Mouse (Mus musculus) ZHBTc4 (cell line): Measurements from ENCODE around the gene Wrb.

Experiments
- DNase-seq: peaks from one replicate; pipeline ENCODE4 v3.0.0-alpha.2; 2011; ENCODE audit warnings: low read depth, low spot score

Wrb gene

DNA sequence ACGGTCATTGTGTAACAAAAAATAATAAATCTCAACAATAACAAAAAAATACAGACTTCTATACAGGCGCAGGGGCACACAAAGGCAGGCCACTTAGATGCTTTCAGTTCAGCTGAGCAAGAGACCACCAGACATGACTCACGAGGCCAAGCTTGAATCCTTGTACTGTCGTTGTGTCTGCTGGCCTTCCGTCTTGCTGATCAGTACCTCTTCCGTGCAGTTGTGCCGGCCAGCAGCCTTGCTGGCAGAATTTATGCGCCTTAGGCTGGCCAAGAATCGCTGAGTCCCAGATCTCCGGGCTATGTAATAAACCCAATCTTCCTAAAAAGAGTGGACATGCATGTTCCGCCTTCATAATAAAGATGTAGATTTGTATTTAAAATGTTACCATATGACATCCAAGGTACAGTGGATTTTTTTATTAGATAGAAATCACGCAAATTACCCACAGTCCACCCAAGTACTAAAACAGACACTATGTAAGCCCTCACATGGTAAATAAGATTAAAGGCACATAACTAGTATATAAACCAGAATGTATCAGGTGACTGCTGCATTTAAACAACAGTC, 13.4 kb downstream of the Wrb start:
- peak; percentile 15 for DNase-seq

DNA sequence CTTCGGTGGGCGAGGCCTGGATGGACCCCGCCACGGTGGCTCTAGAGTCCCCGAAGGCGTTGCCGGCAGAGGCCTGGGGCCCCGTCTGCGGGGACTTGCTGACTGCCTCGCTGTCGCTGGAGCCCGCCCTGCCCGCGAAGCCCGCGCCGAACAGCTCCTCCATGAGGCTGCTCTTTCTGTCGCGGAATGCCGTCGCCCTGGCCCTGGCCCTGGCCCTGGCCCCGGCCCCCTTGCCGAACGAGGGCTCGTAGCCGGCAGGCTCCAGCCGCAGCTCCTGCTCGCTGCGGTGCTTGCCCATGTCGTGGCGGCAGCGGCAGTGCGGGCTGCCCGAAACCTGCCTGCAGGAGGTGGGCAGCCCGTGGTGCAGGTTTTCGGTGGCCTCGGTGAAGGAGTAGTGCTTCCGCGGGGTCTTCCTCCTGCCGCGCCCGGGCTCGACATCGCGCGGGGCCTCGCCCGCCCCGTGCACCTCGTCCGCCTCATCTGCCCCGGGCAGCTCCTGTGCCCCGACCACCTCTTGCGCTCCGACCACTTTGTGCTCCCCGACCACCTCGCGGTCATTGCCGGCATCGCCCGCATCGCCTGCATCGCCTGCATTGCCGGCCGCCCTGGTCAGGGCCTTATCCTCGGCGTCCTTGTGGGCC, 14.0 kb downstream of the Wrb start:
- peak; percentile 80 for DNase-seq

DNA sequence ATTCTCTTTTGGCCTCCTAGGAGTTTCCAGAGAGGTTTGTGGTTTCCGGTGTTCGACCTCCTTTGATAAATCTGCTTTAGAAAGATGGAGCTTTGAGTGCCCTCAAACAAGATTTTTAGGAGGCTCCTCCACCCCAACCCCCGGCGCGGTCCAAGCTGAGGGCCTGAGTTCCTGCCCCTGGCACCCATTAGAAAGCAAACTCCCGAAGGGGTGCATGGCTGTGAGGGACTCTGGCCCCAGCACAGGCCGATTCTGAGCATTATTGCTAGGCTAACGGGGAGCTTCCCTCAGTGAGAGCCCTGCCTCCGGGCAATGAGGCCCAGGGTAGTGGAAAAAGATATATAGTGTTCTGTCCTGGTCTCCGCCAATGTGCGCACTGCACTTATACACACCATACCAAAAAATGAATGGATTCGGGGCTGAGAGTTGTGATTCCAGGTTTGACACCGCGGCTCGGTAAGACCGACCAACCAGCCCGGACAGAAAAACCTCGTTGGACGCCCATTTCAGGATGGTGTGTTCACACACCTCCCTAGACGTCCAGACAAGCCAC, 14.7 kb downstream of the Wrb start:
- peak; percentile 46 for DNase-seq

DNA sequence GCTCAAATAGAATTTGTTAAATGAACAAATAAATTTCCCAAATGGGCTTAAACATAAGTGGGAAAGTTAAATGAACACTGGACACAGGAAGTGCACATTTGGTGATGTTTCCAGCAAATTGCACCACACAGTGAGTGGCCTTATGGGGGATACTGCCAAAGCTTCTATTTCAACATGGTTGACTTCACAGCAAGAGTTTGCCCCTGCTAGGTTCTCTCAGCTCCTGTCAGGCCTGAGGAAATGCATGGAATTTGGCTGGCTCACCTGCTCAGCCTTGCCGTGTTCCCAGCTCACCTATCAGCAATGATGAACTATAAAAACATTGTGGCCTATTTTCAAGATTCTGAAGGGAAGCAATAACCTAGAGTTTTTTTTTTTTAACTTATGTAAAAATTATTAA, 15.7 kb downstream of the Wrb start:
- no peak for DNase-seq

DNA sequence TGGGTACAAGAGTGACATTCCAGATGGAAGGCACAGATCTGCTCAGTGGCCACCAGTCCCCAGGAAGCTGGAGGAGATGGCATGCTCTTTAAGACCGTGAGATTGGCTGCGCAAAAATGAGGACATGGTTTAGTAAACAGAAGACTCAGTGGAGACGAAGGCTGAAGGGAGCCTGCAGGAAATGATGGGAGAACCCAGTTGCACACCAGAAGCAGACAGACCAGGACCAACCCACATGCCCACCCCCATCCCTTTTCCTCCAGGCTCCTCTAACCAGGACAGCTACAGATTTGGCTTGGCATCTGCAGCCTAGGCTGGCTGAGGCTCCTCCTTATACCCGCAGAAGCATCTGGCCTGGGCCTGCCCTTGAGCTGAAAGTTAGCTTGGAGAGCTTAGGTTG, 16.1 kb downstream of the Wrb start:
- no peak for DNase-seq

DNA sequence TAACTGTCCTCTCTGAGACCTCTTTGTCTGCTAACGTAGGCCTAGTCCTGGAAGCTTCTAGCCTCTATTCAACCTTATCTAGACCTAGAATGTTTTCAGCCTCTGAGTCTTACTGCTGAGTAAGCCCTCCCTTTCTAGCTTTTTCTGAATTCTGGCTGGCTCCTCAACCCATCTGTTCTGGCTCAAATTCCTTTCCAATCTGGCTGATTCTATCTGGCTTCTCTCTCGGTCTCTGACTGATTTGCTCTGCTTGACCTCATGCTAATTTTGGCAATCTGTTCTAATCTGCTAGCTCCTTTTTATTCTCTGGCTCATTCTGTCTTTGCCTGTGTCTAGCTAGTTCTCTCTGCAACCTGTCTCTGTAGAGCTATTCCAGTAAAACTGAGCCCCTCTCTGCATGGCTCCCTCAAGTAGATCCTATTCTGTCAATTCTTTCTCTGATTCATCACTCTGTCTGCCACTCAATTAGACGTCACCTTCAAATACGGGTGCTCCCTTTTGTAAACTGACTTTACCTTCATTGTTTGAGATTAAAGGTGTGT, 20.6 kb downstream of the Wrb start:
- DNase-seq: no peak

DNA sequence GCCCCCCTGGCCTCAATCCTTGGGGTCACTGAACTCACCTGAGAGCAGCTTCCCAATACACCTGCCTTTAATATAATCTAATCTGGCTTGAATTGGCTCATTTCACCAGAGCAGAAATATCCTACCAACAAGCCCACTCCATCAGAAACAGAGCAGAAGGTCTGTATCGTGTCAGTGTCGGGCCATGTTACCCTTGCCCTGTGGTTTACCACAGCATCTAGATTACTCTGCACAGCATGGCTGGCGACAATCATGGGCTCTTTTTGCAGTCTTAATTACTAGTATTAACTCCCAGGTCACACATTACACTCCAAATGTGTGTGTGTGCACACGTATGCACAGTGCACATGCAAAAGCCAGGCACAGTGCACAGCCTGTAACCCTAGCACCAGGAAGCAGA, 23.6 kb downstream of the Wrb start:
- DNase-seq: no peak

DNA sequence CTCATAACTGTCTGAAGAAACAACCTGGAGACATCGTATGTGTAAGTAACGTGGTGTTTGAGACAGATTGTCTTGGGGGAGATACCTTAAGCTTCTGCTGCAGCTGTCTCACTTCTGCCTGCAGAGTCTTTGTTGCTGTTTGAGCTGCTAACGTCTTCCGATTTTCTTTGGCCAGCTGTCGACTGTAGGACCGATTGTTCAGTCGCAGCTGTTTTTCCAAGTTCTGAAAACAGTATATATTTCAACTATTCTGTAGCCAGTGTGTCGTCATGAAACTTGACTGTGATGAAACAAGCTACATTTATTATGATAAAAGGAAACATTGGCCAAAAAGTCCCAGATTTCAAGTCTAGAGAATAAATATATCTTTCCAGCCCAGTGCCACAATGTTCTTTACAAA, 28.4 kb downstream of the Wrb start:
- DNase-seq: no peak

DNA sequence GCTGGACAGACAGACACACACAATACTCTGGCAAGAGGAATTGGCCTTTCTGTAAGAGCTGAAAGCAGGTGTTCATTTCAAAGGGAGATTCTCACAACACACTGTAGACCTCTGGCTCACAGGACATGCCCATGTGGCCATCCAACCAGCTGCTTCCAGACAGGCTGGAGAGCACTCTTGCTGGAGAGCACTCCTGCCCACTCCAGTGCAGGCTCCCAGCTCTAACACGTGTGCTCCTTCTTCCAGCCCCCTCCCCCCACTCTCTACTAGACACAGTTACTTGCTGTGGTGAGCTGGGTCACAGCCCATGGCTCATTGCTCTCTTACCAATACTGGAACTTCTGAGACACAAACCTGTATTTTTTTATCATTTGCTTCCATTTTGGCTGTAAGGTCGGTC, 30.2 kb downstream of the Wrb start:
- DNase-seq: no peak

DNA sequence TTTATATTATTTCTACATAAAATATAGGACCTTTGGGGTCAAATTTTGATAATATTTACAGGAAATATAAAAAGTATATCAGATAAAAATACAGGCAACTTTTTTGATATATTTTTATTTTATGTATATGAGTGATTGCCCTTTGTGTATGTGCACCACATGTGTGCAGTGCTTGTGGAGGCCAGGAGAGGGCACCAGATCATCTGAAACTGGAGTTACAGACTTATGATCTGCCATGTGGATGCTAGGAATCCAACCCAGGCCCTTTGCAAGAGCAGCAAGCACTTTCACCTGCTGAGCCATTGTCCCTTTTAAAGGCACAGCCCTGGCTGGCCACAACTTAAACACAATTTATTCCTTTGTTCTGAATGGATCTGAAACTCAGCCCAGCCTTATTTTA, 33.9 kb downstream of the Wrb start:
- DNase-seq: peak; percentile 59

DNA sequence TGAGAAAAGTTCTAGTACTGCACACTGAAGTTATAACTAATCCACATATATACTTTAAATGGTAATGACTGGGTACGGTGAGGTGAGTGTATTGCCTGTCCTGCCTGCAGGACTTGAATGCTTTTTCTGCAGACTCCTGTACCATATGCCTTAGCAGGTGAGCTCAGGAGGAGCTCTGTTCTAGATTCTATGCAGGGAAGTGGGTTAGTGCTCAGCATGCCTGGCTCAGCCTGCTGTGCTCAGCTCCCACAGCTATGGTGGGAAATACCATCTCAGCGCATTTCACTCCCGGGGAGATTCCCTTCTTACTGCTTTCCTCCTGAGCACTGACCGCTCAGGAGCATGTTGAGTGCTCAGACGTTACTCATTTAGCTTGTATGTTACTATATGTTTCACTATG, 42.4 kb downstream of the Wrb start:
- DNase-seq: no peak

DNA sequence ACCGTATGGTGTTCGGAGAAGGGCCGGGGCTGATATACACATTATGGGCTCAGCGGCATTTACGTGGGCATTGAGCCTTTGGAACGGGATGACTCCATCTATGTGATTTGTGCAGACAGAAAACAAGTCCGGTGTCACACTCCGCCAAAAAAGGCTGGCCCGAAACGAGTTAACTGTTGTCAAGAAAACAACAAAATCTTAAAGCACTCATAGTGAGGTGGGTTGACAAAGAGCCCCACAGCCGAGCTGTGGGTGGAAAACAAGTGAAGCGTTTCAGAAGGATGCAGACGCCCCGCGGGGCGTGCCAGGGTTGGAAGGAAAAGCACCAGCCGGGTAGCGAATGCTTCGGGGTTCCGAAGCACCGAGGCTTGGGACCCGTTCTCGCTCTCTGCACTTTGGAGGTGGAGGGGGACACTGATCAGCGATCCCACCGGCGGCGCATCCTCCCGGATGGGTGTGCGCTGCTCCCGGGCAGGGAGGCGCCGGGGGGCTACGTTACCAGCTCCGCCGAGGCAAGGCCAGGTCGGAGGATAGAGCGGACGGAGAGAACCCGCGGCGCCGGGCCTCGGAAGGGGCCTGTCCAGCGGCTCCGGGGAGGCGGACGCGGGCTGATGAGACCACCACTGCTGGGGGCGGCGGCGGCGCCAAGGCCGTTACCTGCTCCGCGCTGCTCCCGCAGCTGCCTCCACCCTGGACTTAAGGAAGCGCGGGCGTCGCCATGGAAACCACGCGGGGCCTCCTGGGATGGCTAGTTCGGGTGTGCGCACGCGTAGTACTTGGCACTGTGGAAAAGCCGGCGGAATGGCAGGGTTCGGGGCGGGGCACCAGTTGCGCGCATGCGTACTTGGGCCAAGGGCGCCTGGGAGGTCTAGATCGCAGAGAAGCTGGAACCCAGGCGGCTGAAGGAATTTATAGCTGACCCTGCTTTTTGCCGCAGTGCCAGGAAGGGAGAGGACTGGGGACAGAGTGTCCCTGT, 46.6 kb downstream of the Wrb start, which contains the start of gene Lca5l:
TSS of gene Lca5l (minus strand) at position 741 of the 976 bp plus-strand sequence.
- peak; percentile 100 for DNase-seq

DNA sequence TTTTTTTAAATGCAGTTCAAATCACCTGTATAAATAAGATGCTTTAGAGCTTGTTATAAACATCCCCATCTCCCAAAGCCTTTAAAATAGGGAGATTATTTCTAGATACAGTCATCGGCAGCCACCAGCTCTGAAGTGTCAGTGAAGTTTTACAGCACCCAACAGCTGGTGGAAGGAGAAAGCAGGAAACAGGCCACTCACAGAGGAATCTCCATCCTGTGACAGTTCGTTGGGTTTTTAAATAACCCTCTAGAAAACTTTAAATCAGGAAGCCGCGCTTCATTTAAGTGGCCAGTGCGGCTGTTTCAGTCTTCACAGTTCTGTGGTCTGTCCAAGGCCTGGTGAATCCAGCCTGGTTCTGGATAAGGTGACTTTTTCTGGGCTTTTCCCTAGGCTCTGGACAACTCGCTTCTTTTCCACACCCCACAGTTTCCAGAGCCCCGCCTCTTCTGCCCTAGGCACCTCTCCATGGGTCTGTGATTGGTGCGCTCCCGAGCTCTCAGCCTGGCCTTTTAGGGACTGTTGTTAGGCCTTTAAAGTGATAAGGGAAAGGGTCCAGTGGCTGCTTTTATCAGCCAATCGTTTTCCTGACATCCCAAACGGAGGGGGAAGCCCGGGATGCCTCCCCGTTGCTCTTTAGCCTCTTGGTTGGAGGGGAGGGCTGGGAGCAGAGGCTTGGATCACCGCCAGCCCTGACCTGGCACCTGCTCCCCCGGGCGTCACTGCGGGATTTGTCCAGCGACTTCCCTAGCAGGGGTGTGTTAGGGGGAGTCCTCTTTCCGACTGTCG, 54.9 kb downstream of the Wrb start, which contains the start of gene Sh3bgr:
TSS of gene Sh3bgr (plus strand) at position 538 of the 789 bp plus-strand sequence.
- DNase-seq: peak; percentile 71

DNA sequence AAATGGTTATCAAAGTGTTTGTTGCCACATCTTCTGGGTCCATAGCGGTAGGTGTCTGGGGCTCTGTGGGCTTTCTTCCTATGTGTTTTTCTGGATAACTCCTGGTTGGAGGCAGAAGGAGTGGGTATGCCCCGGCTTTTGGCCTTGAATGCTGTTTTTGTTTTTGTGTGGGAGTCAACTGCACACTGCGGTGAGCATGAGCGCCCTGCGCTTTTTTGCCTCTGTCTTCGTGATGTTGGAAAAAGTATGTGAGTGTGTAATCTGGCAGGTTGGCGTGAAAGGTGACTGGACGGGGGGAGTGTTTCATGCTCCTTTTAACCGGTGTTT, 55.5 kb downstream of the Wrb start:
- no peak for DNase-seq

DNA sequence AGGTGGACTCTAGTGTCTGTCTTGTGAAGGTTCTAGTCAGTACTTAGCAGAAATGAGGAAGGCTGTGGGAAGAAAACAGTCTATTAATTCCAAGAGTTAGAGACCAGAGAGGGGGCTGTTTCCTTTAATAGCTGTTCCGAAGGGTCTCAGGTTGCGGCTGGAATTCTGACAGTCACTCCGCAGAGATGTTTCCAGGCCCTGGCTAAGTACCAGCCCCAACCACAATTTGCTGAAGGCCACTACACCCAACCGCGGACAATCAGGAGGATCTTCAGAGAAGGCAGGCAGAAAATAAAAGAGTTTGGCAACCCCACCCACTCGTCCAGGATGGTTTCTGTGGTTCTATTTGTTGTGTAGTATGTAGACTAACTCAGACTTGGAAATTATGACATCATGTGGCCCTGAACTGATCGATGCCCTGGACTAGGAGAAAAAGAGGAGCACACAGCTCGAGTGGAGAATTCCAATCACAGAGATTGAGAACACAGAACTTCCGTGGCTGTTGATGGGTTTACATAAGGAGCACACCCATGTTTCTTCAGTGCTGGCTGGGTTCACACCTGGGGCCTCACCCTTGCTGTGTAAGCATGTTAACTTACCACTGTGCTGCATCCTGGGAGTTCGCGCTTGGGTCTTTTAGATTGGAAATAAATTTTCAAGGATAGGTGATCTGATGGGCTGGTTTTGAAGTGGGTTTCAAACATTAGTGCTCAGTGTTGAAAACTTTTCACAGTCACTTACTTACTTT, 56.5 kb downstream of the Wrb start:
- DNase-seq: no peak
